Mouse (Mus musculus) cortical plate, adult 2 months (tissue): ENCODE data around the gene Olfr545.

ENCODE experiments used
- CTCF ChIP-seq: fragments of 200-500 bp; IDR thresholded peaks from 2 replicates; pipeline ENCODE4 v1.5.1; 2011; ENCODE audit warnings: mild to moderate bottlenecking, control low read depth, low read length; ENCODE audit not compliant: insufficient read depth; ENCODE audit errors: extremely low read depth
- POLR2A ChIP-seq: fragments of 200-500 bp; IDR thresholded peaks from 2 replicates; pipeline ENCODE4 v1.6.1; 2011; ENCODE audit warnings: mild to moderate bottlenecking, low read length, control low read depth; ENCODE audit not compliant: insufficient read depth; ENCODE audit errors: extremely low read depth

DNA sequence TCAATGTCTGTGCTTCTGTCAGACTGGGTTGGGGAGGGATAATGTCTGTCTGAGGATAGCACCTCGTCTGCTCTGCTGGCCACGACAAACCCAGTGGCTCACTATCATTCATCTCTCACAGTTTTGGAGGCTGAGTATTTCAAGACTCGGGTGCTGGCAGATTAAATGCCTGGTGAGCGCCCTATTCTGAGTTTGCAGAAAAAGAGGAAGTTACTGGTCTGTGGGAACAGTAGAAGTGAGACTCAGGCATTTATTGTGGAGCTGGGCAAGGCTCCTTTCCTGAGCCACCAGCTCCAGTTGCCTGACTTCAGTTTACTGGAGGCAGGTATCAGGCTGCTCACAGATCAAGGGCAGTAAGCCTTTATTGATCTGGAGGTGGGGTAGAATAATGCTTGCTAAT lies 14.8 kb upstream of the Olfr545 start:
- TF ChIP-seq POLR2A (no peak), CTCF (no peak)
